Mouse (Mus musculus): ENCODE measurements around the gene Slc24a3. TPM values are rescaled to one million over a fixed set of nuclear protein-coding genes. Genes with fewer than 3 reads are reported as not detected.

Slc24a3 gene
- polyA plus RNA-seq, 1 experiment from 2014 or later = 0.64 TPM

GRCm38 (mm10) chr2:145439755-145440154 is 272.2 kb downstream of the Slc24a3 start:
- DNase-seq (ENCODE audit: low spot score) = no peak
- H3K4me3 ChIP-seq = no peak overlapping the region
- H3K36me3 ChIP-seq = no peaks in the 10 kb centered on the region
- H3K9me3 ChIP-seq (replicated peaks) = no peaks in the 10 kb centered on the region
- H3K27ac ChIP-seq (replicated peaks) = no peak overlapping the region
- no peaks in the 10 kb centered on the region for H3K27me3 ChIP-seq (ENCODE audit: low read depth, poor library complexity, severe bottlenecking)
- peaks cover 10% of the 10 kb centered on the region for H3K4me1 ChIP-seq
- 94% methylated on average over 1 of the region's 1 CpGs for WGBS

- no peak overlapping the region for H3K4me3 ChIP-seq
- H3K9me3 ChIP-seq (replicated peaks) = no peaks in the 10 kb centered on the region
- no peaks in the 10 kb centered on the region for H3K36me3 ChIP-seq
- WGBS = 36% methylated on average over 8 of the region's 8 CpGs
- H3K4me1 ChIP-seq = peaks cover 4% of the 10 kb centered on the region
- DNase-seq (ENCODE audit: low spot score) = peak; percentile 15
- no peaks in the 10 kb centered on the region for H3K27me3 ChIP-seq (ENCODE audit: low read depth, poor library complexity, severe bottlenecking)
- H3K27ac ChIP-seq (replicated peaks) = no peak overlapping the region
Observed at GRCm38 (mm10) chr2:145457106-145457747, 289.7 kb downstream of the Slc24a3 start.

- Histone ChIP-seq H3K27me3 (ENCODE audit: low read depth, poor library complexity, severe bottlenecking) (no peaks in the 10 kb centered on the region), H3K27ac (replicated peaks) (no peak overlapping the region), H3K4me3 (no peak overlapping the region), H3K4me1 (peaks cover 4% of the 10 kb centered on the region), H3K9me3 (replicated peaks) (no peaks in the 10 kb centered on the region), H3K36me3 (no peaks in the 10 kb centered on the region)
- no peak for DNase-seq (ENCODE audit: low spot score)
- 64% methylated on average over 3 of the region's 3 CpGs for WGBS
Observed at GRCm38 (mm10) chr2:145460854-145461423, 293.4 kb downstream of the Slc24a3 start.

GRCm38 (mm10) chr2:145462253-145462652 is 294.7 kb downstream of the Slc24a3 start:
- DNase-seq (ENCODE audit: low spot score) = no peak
- 91% methylated on average over 2 of the region's 2 CpGs for WGBS
- H3K9me3 ChIP-seq (replicated peaks) = no peaks in the 10 kb centered on the region
- H3K27me3 ChIP-seq (ENCODE audit: low read depth, poor library complexity, severe bottlenecking) = no peaks in the 10 kb centered on the region
- no peak overlapping the region for H3K27ac ChIP-seq (replicated peaks)
- no peak overlapping the region for H3K4me3 ChIP-seq
- peaks cover under 1% of the 10 kb centered on the region for H3K4me1 ChIP-seq
- H3K36me3 ChIP-seq = no peaks in the 10 kb centered on the region

- Histone ChIP-seq H3K27me3 (ENCODE audit: low read depth, poor library complexity, severe bottlenecking) (no peaks in the 10 kb centered on the region), H3K27ac (replicated peaks) (no peak overlapping the region), H3K36me3 (no peaks in the 10 kb centered on the region), H3K4me1 (no peaks in the 10 kb centered on the region), H3K4me3 (no peak overlapping the region), H3K9me3 (replicated peaks) (no peaks in the 10 kb centered on the region)
- 89% methylated on average over 5 of the region's 5 CpGs for WGBS
- DNase-seq (ENCODE audit: low spot score) = no peak
Observed at GRCm38 (mm10) chr2:145468701-145469325, 301.3 kb downstream of the Slc24a3 start.

GRCm38 (mm10) chr2:145477484-145477883 is 309.9 kb downstream of the Slc24a3 start:
- H3K4me1 ChIP-seq = no peaks in the 10 kb centered on the region
- DNase-seq (ENCODE audit: low spot score) = no peak
- H3K27me3 ChIP-seq (ENCODE audit: low read depth, poor library complexity, severe bottlenecking) = no peaks in the 10 kb centered on the region
- no peak overlapping the region for H3K4me3 ChIP-seq
- H3K9me3 ChIP-seq (replicated peaks) = no peaks in the 10 kb centered on the region
- H3K36me3 ChIP-seq = no peaks in the 10 kb centered on the region
- WGBS = 80% methylated on average over 2 of the region's 2 CpGs
- no peak overlapping the region for H3K27ac ChIP-seq (replicated peaks)

GRCm38 (mm10) chr2:145479676-145480075 is 312.1 kb downstream of the Slc24a3 start:
- H3K27ac ChIP-seq (replicated peaks) = no peak overlapping the region
- no peak overlapping the region for H3K4me3 ChIP-seq
- H3K27me3 ChIP-seq (ENCODE audit: low read depth, poor library complexity, severe bottlenecking) = no peaks in the 10 kb centered on the region
- WGBS = 86% methylated on average over 2 of the region's 2 CpGs
- H3K9me3 ChIP-seq (replicated peaks) = no peaks in the 10 kb centered on the region
- H3K4me1 ChIP-seq = no peaks in the 10 kb centered on the region
- DNase-seq (ENCODE audit: low spot score) = no peak
- H3K36me3 ChIP-seq = no peaks in the 10 kb centered on the region

GRCm38 (mm10) chr2:145500231-145500630 is 332.7 kb downstream of the Slc24a3 start:
- H3K36me3 ChIP-seq = no peaks in the 10 kb centered on the region
- H3K9me3 ChIP-seq (replicated peaks) = no peaks in the 10 kb centered on the region
- DNase-seq (ENCODE audit: low spot score) = no peak
- no peak overlapping the region for H3K27ac ChIP-seq (replicated peaks)
- no peaks in the 10 kb centered on the region for H3K4me1 ChIP-seq
- H3K4me3 ChIP-seq = no peak overlapping the region
- H3K27me3 ChIP-seq (ENCODE audit: low read depth, poor library complexity, severe bottlenecking) = no peaks in the 10 kb centered on the region

- Histone ChIP-seq H3K9me3 (replicated peaks) (no peaks in the 10 kb centered on the region), H3K4me1 (no peaks in the 10 kb centered on the region), H3K36me3 (no peaks in the 10 kb centered on the region), H3K27ac (replicated peaks) (no peak overlapping the region), H3K27me3 (ENCODE audit: low read depth, poor library complexity, severe bottlenecking) (no peaks in the 10 kb centered on the region), H3K4me3 (no peak overlapping the region)
- 94% methylated on average over 1 of the region's 1 CpGs for WGBS
- DNase-seq (ENCODE audit: low spot score) = no peak
Observed at GRCm38 (mm10) chr2:145501472-145501871, 333.9 kb downstream of the Slc24a3 start.

GRCm38 (mm10) chr2:145507702-145508101 is 340.1 kb downstream of the Slc24a3 start:
- no peak overlapping the region for H3K27ac ChIP-seq (replicated peaks)
- H3K4me3 ChIP-seq = no peak overlapping the region
- H3K4me1 ChIP-seq = no peaks in the 10 kb centered on the region
- 89% methylated on average over 2 of the region's 2 CpGs for WGBS
- no peaks in the 10 kb centered on the region for H3K27me3 ChIP-seq (ENCODE audit: low read depth, poor library complexity, severe bottlenecking)
- no peaks in the 10 kb centered on the region for H3K9me3 ChIP-seq (replicated peaks)
- no peak for DNase-seq (ENCODE audit: low spot score)
- H3K36me3 ChIP-seq = no peaks in the 10 kb centered on the region

- WGBS = 93% methylated on average over 7 of the region's 7 CpGs
- Histone ChIP-seq H3K36me3 (no peaks in the 10 kb centered on the region), H3K27ac (replicated peaks) (no peak overlapping the region), H3K9me3 (replicated peaks) (no peaks in the 10 kb centered on the region), H3K27me3 (ENCODE audit: low read depth, poor library complexity, severe bottlenecking) (no peaks in the 10 kb centered on the region), H3K4me3 (no peak overlapping the region), H3K4me1 (no peaks in the 10 kb centered on the region)
- no peak for DNase-seq (ENCODE audit: low spot score)
Observed at GRCm38 (mm10) chr2:145510650-145511225, 343.2 kb downstream of the Slc24a3 start.

- Histone ChIP-seq H3K4me1 (no peaks in the 10 kb centered on the region), H3K9me3 (replicated peaks) (no peaks in the 10 kb centered on the region), H3K36me3 (no peaks in the 10 kb centered on the region), H3K4me3 (no peak overlapping the region), H3K27me3 (ENCODE audit: low read depth, poor library complexity, severe bottlenecking) (no peaks in the 10 kb centered on the region), H3K27ac (replicated peaks) (no peak overlapping the region)
- WGBS = 88% methylated on average over 4 of the region's 4 CpGs
- DNase-seq (ENCODE audit: low spot score) = no peak
Observed at GRCm38 (mm10) chr2:145515956-145516355, 348.4 kb downstream of the Slc24a3 start.

GRCm38 (mm10) chr2:145517346-145517745 is 349.8 kb downstream of the Slc24a3 start:
- Histone ChIP-seq H3K4me3 (no peak overlapping the region), H3K36me3 (no peaks in the 10 kb centered on the region), H3K27me3 (ENCODE audit: low read depth, poor library complexity, severe bottlenecking) (no peaks in the 10 kb centered on the region), H3K9me3 (replicated peaks) (no peaks in the 10 kb centered on the region), H3K27ac (replicated peaks) (no peak overlapping the region), H3K4me1 (no peaks in the 10 kb centered on the region)
- peak; percentile 68 for DNase-seq (ENCODE audit: low spot score)
- 58% methylated on average over 9 of the region's 9 CpGs for WGBS

Data from midbrain, embryonic 10.5 days (tissue).